Mouse (Mus musculus) layer of hippocampus, adult 9-10 months (tissue): Measurements from ENCODE around the gene Ddo.

Experiments used
- DNase-seq: peaks from one replicate; pipeline ENCODE4 v3.0.0; 2022; ENCODE audit warnings: low spot score

Ddo gene

DNA sequence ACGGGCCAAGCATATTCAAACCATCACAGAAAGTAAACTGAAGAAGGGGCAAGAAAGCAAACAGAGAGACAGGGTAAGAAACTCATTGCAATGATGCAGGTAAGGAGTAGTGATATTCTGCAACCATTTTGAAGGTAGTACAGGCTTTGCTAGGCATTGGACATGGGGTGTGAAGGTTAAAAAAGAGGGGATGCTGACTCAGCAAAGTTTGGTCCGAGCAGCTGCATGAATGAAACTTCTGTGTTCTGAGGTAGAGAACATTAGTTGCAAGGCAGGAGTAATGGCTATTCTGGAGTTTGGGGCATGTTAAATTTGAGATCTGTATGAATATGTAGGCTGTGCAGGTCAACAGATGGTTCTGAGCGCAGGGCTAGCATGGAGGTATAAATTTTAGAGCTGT, 35.5 kb downstream of the Ddo start:
- DNase-seq = no peak

DNA sequence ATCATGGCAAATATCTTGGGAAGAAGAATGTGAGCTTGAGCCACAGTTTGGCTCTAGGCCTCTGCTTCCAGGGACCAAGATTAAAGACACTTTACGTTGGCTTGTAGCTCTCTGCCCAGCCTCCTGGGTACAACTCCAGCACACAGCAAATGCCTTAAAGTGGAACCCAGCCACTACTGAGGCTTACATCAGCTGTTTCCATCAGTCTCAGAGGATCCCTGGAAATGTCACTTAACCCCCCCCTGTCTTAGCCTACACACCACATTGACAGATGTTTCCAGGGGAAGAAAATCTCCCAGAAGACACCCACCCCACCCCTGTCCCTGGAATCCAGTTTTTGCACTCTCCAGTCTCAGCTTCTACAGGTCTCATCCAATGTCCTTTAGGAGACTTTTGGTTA, 37.1 kb downstream of the Ddo start:
- no peak for DNase-seq

DNA sequence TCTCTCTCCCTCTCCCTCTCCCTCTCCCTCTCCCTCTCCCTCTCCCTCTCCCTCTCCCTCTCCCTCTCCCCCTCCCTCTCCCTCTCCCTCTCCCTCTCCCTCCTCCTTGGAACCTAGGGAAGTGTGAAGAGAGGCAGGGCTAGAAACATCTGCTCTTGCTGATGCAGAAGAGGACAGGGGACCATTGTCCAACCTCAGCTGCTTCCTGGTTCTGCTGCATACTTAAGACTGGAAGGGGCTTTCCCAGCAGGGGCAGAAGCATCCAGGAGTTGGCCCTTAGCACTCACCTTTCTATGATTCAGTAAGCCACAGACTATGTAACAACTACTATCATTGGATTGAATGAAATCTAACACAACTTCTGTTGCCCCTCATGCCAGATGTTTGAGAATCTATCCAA, 38.8 kb downstream of the Ddo start:
- DNase-seq = no peak

DNA sequence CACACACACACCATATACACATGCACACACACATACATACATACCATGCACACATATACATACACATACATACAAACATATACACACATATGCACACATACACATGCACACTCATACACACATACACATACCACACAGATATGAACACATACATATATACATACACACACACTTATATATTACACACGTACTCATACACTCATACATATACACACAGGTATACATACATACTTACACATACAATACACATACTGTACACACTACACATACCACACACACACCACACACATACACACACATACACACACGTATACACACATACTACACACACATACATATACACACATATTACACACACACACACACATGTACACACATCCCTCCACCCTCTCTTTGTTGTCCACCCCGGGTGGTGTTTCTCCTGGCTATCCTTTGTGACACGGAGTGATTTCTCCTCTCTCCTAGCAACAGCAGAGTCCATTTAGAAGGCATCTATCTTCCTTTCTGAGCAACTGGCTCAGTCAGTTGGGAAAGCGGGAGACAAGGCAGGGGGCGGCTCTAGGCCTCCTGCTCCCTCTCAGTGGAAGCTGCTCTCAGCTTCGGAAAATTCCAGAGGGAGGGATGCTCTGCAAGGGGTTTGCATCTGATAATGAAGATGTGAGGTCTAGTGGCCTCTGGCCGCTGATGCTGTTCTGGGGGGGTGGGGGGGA, 42.9 kb downstream of the Ddo start:
- DNase-seq = no peak

DNA sequence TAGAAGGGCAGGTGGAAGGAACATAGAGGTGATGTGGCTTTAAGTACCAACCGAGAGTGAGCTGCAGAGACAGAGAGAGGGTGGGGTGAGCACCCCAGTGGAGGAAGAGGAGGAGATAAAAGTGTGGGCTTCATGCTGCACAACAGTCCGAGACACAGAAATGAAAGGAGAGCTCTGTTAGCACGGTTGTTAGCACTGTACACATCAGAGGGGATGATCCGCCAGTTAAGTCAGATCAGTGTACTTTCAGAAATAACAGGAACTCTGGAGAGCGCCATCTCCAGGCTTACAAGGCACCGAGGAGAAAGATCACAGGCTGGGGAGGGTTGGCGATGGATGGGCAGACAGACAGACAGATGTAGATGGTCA, 43.5 kb downstream of the Ddo start:
- no peak for DNase-seq

GRCm38 (mm10) chr10:40674151-40674550, 44.3 kb downstream of the Ddo start:
- DNase-seq = no peak

- no peak for DNase-seq
Measured at GRCm38 (mm10) chr10:40675921-40676320, 46.1 kb downstream of the Ddo start.

DNA sequence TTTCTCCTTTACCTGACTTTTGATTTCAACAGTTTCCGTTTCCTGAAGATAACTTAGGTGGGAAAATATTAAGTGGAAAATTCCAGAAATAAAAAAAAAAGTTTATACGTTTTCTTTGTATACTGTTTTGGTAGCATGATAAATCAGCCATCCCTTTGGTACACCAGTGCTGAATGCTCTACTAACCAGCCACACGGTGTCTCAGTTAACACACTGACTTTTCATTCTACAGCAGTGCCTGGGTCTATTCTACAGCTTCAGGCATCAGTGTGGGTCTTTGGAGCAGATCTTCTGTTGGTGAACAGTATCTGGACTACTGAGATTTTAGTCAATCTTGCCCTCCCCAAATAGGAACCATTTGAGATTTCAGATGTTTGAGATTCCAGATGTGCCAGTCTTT, 48.7 kb downstream of the Ddo start:
- no peak for DNase-seq

DNA sequence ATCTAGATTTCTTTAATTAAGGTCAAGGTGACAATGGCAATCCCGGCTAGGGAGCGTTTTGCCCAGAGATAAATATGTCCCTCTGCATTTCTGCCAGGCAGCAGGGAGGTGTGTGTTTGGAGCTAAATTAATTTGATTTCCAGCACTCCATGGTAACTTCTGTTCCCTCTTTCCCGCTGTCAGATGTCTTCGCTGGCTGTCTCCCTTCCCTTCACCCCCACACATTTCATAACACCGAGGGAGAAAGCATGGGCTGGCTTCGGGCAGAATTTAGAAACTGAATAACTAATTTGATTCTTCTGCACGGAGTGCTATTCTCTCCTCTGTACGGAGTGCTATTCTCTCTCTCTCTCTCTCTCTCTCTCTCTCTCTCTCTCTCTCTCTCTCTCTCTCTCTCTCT, 52.7 kb downstream of the Ddo start:
- DNase-seq = peak; percentile 57

- DNase-seq = peak; percentile 15
Measured at GRCm38 (mm10) chr10:40683092-40683867, 53.5 kb downstream of the Ddo start, which contains the start of gene Mettl24. Gene Mettl24 (plus strand): TSS chr10:40683282.

- no peak for DNase-seq
Measured at GRCm38 (mm10) chr10:40683868-40684253, 54.0 kb downstream of the Ddo start.

DNA sequence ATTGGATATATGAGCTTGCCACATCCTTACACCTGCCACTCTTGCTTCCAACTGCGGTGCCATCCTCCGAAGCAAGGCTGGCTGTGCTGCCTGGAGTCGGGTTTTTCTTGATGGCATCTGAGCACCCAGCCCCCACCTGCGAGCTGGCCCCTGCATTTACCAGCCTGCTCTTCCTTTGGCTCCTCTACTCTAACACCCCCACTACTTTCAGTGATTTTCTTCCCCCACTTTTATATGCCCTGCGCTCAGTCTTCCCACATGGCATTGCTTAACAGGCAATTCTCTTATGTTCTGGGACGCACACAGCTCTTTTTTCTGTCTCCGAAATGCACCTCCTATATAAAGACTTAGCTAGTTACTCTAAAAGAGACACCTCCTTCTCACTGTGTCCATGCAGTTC, 54.5 kb downstream of the Ddo start:
- no peak for DNase-seq

DNA sequence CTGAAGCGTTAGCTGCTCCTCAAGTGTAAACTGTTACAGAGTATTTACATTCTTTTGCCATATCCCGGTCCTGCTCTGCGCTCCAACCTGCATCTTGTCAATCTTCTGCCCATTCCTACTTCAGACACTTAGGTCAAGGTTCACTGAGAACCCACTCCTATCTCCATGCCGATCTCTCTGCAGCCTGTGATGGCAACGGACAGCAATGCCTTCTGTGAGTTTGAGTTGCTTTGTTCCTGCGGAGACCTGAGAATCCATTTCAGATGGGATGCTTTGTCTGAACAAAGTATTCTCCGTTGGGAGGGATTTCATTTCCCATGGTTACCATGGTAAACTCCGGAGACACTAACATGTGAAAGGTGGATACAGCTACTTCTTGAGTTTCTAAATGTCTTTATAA, 55.8 kb downstream of the Ddo start:
- no peak for DNase-seq

- DNase-seq = no peak
Measured at GRCm38 (mm10) chr10:40686976-40687375, 57.2 kb downstream of the Ddo start.

GRCm38 (mm10) chr10:40687407-40687806, 57.6 kb downstream of the Ddo start:
- DNase-seq = no peak

- DNase-seq = peak; percentile 71
Measured at GRCm38 (mm10) chr10:40688266-40688665, 58.5 kb downstream of the Ddo start.

GRCm38 (mm10) chr10:40688873-40689272, 59.1 kb downstream of the Ddo start:
- no peak for DNase-seq

DNA sequence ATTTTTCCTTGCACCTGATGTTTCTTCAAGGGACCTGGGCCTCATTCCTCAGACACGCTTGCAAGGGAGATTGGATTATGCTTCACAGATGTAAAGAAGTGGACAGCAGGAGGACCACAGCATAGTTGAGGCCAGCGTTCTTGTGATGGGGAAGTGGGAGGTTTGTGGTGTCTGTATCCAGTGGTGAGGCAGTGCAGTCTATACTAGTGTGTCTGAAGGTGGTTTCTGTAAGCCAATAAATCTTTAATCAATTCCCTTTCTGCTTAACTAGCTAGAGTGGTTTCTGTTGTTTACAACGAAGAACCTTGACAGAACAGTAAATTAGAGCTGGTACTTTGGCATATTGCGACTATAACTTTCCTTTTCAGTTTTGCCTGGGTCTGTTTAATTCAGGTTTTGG, 68.8 kb downstream of the Ddo start:
- no peak for DNase-seq

DNA sequence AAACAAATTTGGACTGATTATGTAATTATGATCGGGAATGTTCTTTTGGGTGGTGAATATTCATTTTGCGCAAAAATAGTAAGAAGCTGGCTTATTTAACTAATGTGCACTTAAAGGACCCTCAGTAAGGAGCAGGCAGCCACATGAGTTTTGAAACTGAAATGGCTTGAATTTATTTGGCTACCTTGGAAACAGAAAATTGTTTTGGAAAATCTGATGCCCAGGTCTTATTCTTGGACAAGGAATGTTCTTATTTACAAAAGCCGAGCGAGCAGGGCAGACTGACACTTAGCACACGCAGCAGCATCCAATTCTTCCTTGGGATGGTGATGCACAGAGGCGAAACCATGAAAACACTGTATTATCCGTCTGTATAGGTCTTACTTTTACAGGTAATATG, 81.3 kb downstream of the Ddo start:
- no peak for DNase-seq

- DNase-seq = no peak
Measured at GRCm38 (mm10) chr10:40713018-40713608, 83.3 kb downstream of the Ddo start.

DNA sequence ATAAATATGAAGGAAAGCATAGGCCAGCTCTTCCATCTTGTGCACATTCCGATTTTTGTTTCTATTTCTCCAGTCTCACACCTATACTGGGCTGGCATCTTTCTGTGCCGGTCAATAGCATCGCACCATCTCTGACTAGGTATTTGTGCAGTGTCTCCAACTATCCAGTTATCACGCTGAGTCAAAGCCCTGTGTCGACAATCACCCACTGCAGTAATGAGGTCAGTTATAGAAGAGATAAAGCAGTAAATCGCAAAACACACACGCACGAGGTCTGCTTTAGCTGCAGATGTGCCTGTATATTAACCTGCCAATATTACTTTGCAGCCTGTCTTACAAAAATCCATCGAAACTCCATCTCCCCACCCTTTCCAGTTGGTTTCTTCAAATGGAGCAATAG, 84.0 kb downstream of the Ddo start:
- DNase-seq = no peak

- DNase-seq = no peak
Measured at GRCm38 (mm10) chr10:40715151-40715550, 85.3 kb downstream of the Ddo start.

GRCm38 (mm10) chr10:40716296-40716695, 86.5 kb downstream of the Ddo start:
- no peak for DNase-seq
